Mouse (Mus musculus) layer of hippocampus, postnatal 10 days (tissue): ENCODE results near the gene Btbd7. TPM values are rescaled to one million over a fixed set of nuclear protein-coding genes. Genes with fewer than 3 reads are reported as not detected.

Experiments used
- DNase-seq, 2 experiments: peaks; one replicate each; pipeline ENCODE4 v3.0.0; 2021; ENCODE audit warnings: low spot score in 2 of 2
- total RNA-seq, 2 experiments: library from RNA; stranded (reverse); gene quantifications; 2 replicates each; pipeline ENCODE4 v1.2.3; 2021

Gene Btbd7
- total RNA-seq, 2 experiments from 2014 or later = 21.3 to 21.8 TPM

GRCm38 (mm10) chr12:102740285-102740684, 138.0 kb downstream of the Btbd7 start:
- DNase-seq = no peak

- no peak for DNase-seq
Measured at GRCm38 (mm10) chr12:102739096-102739495, 139.2 kb downstream of the Btbd7 start.

- peak; percentile 47 to 57 for DNase-seq
Measured at GRCm38 (mm10) chr12:102733381-102733780, 144.9 kb downstream of the Btbd7 start.

- DNase-seq = peak; percentile 34 to 46
Measured at GRCm38 (mm10) chr12:102730798-102731619, 147.3 kb downstream of the Btbd7 start.

Other genes with a start within 250 kb of the Btbd7 start
- gene Itpk1, start 173.5 kb downstream of the Btbd7 start, total RNA-seq = 10 to 100 TPM; 49.4 to 52.8 TPM
- 10 to 100 TPM; 30.8 to 30.9 TPM for gene Moap1, start 134.8 kb downstream of the Btbd7 start, total RNA-seq
- 1 to 10 TPM; 4.7 TPM for gene Tmem251, start 134.7 kb downstream of the Btbd7 start, total RNA-seq
- gene Gm28051, start 120.7 kb downstream of the Btbd7 start, total RNA-seq = not detected
- gene Gon7, start 120.7 kb downstream of the Btbd7 start, total RNA-seq = 10 to 100 TPM; 12.4 to 12.6 TPM
- gene Ubr7, start 120.5 kb downstream of the Btbd7 start, total RNA-seq = 10 to 100 TPM; 32.4 to 33.1 TPM
- 10 to 100 TPM; 17.8 to 18.0 TPM for gene Gm20604, start 119.8 kb downstream of the Btbd7 start, total RNA-seq
- not detected for gene Cox8c, start 20.8 kb upstream of the Btbd7 start, total RNA-seq
- 10 to 100 TPM; 38.9 to 41.0 TPM for gene Unc79, start 70.4 kb upstream of the Btbd7 start, total RNA-seq